Mouse (Mus musculus): Measurements from ENCODE around the gene Paf1. TPM values are rescaled to one million over a fixed set of nuclear protein-coding genes. Genes with fewer than 3 reads are reported as not detected.

Paf1 gene
- polyA plus RNA-seq, 1 experiment: 102 TPM

DNA sequence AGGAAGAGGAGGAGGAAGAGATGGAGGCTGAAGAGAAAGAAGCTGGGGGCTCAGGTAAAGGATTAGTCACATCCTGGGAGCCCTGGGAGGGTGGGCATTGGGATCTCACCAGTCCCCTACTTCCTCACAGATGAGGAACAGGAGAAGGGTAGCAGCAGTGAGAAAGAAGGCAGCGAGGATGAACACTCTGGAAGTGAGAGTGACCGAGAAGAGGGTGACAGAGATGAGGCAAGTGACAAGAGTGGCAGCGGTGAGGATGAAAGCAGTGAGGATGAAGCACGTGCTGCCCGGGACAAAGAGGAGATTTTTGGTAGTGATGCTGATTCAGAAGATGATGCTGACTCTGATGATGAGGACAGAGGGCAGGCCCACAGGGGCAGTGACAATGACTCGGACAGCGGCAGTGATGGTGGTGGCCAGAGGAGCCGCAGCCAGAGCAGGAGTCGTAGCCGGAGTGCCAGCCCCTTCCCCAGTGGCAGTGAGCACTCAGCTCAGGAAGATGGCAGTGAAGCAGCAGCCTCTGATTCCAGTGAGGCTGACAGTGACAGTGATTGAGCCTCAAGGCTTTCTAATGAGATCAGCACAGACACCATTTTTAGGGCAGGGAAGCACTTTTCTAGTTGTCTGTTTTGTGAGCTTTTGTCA lies 6.1 kb downstream of the Paf1 start:
- no peak overlapping the region for H3K27ac ChIP-seq (ENCODE audit: insufficient read depth, low read depth, low read length)
- no peak overlapping the region for H3K4me3 ChIP-seq (ENCODE audit: insufficient read depth, low read length)
- H3K4me1 ChIP-seq (ENCODE audit: control insufficient read depth, insufficient read depth, low read length): peaks cover 6% of the 10 kb centered on the region
- no peak for TF ChIP-seq POLR2A (IDR thresholded peaks at IDR 0.05; ENCODE audit: borderline replicate concordance, low read depth, low read length)

DNA sequence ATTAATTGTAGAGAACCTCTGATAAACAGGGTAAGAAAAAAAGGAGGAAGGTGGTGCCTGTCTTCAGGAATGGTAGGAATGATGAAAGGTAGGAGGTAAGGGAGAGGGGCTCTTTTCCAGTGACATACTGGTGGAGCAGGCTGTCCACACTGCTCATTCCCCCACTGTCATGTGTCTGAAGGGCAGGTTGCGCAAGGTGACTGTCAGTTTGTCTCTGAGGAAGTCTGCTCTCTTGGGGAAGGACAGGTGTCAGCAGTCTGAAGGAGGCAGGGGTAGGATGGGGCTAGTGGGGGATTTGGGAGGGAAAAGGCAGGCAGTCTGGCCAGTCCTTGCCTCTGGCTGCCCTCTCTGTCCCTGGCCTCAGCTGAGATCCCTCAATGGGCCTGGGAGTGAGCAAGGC lies 8.3 kb downstream of the Paf1 start:
- TF ChIP-seq POLR2A (IDR thresholded peaks at IDR 0.05; ENCODE audit: borderline replicate concordance, low read depth, low read length) (no peak), CTCF (IDR thresholded peaks at IDR 0.05; ENCODE audit: low read depth, low read length) (no peak)
- H3K27ac ChIP-seq (ENCODE audit: insufficient read depth, low read depth, low read length): no peak overlapping the region
- peaks cover 6% of the 10 kb centered on the region for H3K4me1 ChIP-seq (ENCODE audit: control insufficient read depth, insufficient read depth, low read length)
- no peak overlapping the region for H3K4me3 ChIP-seq (ENCODE audit: insufficient read depth, low read length)

GRCm38 (mm10) chr7:28401942-28402341 lies 9.2 kb downstream of the Paf1 start:
- TF ChIP-seq CTCF (IDR thresholded peaks at IDR 0.05; ENCODE audit: low read depth, low read length) (no peak), POLR2A (IDR thresholded peaks at IDR 0.05; ENCODE audit: borderline replicate concordance, low read depth, low read length) (no peak)
- no peak overlapping the region for H3K27ac ChIP-seq (ENCODE audit: insufficient read depth, low read depth, low read length)
- no peak overlapping the region for H3K4me3 ChIP-seq (ENCODE audit: insufficient read depth, low read length)
- H3K4me1 ChIP-seq (ENCODE audit: control insufficient read depth, insufficient read depth, low read length): peaks cover 6% of the 10 kb centered on the region

GRCm38 (mm10) chr7:28410841-28411475 lies 18.2 kb downstream of the Paf1 start:
- TF ChIP-seq CTCF (IDR thresholded peaks at IDR 0.05; ENCODE audit: low read depth, low read length) (no peak), POLR2A (IDR thresholded peaks at IDR 0.05; ENCODE audit: borderline replicate concordance, low read depth, low read length) (no peak)
- Histone ChIP-seq H3K4me3 (ENCODE audit: insufficient read depth, low read length) (no peak overlapping the region), H3K27ac (ENCODE audit: insufficient read depth, low read depth, low read length) (no peak overlapping the region), H3K4me1 (ENCODE audit: control insufficient read depth, insufficient read depth, low read length) (no peaks in the 10 kb centered on the region)

DNA sequence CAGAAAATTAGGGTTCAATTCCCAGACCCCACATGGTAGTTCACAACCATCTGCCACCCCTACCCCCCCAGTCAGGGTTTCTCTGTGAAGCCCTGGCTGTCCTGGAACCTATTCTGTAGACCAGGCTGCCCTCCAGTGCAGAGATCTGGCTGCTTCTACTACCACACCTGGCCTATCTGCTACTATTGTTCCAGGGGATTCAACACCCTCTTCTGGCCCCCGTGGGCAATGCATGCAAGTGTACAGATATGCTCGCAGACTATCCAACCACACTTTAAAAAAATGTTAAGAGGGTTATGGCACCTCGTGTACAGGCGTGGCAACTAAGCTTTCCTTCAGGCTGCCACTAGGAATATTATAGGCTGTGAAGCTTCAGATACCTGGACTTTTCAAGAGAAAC lies 20.1 kb downstream of the Paf1 start:
- no peaks in the 10 kb centered on the region for H3K4me1 ChIP-seq (ENCODE audit: control insufficient read depth, insufficient read depth, low read length)
- H3K27ac ChIP-seq (ENCODE audit: insufficient read depth, low read depth, low read length): no peak overlapping the region
- TF ChIP-seq POLR2A (IDR thresholded peaks at IDR 0.05; ENCODE audit: borderline replicate concordance, low read depth, low read length) (no peak), CTCF (IDR thresholded peaks at IDR 0.05; ENCODE audit: low read depth, low read length) (no peak)
- no peak overlapping the region for H3K4me3 ChIP-seq (ENCODE audit: insufficient read depth, low read length)

- Histone ChIP-seq H3K27ac (ENCODE audit: insufficient read depth, low read depth, low read length) (no peak overlapping the region), H3K4me3 (ENCODE audit: insufficient read depth, low read length) (no peak overlapping the region), H3K4me1 (ENCODE audit: control insufficient read depth, insufficient read depth, low read length) (peaks cover 13% of the 10 kb centered on the region)
- TF ChIP-seq POLR2A (IDR thresholded peaks at IDR 0.05; ENCODE audit: borderline replicate concordance, low read depth, low read length) (no peak), CTCF (IDR thresholded peaks at IDR 0.05; ENCODE audit: low read depth, low read length) (no peak)
These were observed 24.6 kb downstream of the Paf1 start for GRCm38 (mm10) chr7:28417368-28417767.

GRCm38 (mm10) chr7:28418096-28418670 lies 25.4 kb downstream of the Paf1 start:
- H3K27ac ChIP-seq (ENCODE audit: insufficient read depth, low read depth, low read length): no peak overlapping the region
- peaks cover 13% of the 10 kb centered on the region for H3K4me1 ChIP-seq (ENCODE audit: control insufficient read depth, insufficient read depth, low read length)
- no peak for TF ChIP-seq CTCF (IDR thresholded peaks at IDR 0.05; ENCODE audit: low read depth, low read length)
- TF ChIP-seq POLR2A (IDR thresholded peaks at IDR 0.05; ENCODE audit: borderline replicate concordance, low read depth, low read length): no peak
- H3K4me3 ChIP-seq (ENCODE audit: insufficient read depth, low read length): no peak overlapping the region

DNA sequence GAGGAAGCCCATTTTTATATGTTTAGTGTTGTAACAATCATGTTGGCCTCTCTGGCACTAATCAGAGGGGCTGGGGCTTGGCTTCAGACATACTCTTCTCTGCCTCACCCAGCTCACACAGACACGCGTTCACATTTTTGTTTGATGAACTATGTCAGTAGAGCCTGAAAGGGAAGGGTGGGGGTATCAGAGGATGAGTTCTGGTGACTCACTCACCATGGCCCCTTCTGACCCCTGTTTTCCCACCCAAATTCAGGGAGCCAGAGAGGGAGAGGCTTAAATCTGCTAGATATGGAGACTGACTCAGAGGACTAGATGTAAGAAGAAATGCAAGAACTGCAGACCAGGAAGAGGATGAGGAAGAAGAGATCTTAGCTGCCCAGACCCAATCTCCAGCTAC lies 26.7 kb downstream of the Paf1 start:
- TF ChIP-seq CTCF (IDR thresholded peaks at IDR 0.05; ENCODE audit: low read depth, low read length) (no peak), POLR2A (IDR thresholded peaks at IDR 0.05; ENCODE audit: borderline replicate concordance, low read depth, low read length) (no peak)
- no peak overlapping the region for H3K27ac ChIP-seq (ENCODE audit: insufficient read depth, low read depth, low read length)
- H3K4me3 ChIP-seq (ENCODE audit: insufficient read depth, low read length): no peak overlapping the region
- H3K4me1 ChIP-seq (ENCODE audit: control insufficient read depth, insufficient read depth, low read length): peaks cover 17% of the 10 kb centered on the region

- no peak for TF ChIP-seq POLR2A (IDR thresholded peaks at IDR 0.05; ENCODE audit: borderline replicate concordance, low read depth, low read length)
- no peak for TF ChIP-seq CTCF (IDR thresholded peaks at IDR 0.05; ENCODE audit: low read depth, low read length)
These were observed 30.3 kb downstream of the Paf1 start for GRCm38 (mm10) chr7:28423018-28423417.

DNA sequence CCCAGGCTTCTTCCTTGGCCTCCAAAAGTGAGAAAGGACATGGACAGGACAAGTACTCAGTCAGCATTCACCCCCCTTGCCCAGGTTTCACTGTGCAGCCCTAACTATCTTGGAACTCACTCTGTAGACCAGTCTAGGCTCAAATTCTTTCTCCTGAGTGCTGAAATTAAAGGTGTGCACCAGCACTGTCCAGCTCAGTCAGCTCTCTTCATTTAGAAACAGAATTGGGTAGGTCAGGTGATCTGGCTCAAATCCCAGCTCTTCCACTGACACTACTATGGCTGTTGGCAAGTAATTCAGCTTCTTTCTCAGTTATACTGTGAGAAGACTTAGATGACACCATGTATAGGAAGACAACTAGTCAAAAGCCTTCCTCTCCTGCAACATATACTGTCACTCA lies 35.0 kb downstream of the Paf1 start:
- Histone ChIP-seq H3K27ac (ENCODE audit: insufficient read depth, low read depth, low read length) (no peak overlapping the region), H3K4me3 (ENCODE audit: insufficient read depth, low read length) (no peak overlapping the region), H3K4me1 (ENCODE audit: control insufficient read depth, insufficient read depth, low read length) (peaks cover 41% of the 10 kb centered on the region)
- no peak for TF ChIP-seq CTCF (IDR thresholded peaks at IDR 0.05; ENCODE audit: low read depth, low read length)

More at GRCm38 (mm10) chr7:28423018-28423417, 30.3 kb downstream of the Paf1 start:
- Histone ChIP-seq H3K27ac (ENCODE audit: insufficient read depth, low read depth, low read length) (no peak overlapping the region), H3K4me3 (ENCODE audit: insufficient read depth, low read length) (no peak overlapping the region), H3K4me1 (ENCODE audit: control insufficient read depth, insufficient read depth, low read length) (peaks cover 26% of the 10 kb centered on the region)

Measured in bone marrow macrophage, adult 2 months (primary cell).